Mouse (Mus musculus): ENCODE results near the gene Mef2a. TPM values are rescaled to one million over a fixed set of nuclear protein-coding genes. Genes with fewer than 3 reads are reported as not detected.

The Mef2a gene
- polyA plus RNA-seq (2015; fragmentation: Nextera tagmentation; extraction: Ambion mirVana) = 36.0 and 38.4 TPM in 2 replicates

DNA sequence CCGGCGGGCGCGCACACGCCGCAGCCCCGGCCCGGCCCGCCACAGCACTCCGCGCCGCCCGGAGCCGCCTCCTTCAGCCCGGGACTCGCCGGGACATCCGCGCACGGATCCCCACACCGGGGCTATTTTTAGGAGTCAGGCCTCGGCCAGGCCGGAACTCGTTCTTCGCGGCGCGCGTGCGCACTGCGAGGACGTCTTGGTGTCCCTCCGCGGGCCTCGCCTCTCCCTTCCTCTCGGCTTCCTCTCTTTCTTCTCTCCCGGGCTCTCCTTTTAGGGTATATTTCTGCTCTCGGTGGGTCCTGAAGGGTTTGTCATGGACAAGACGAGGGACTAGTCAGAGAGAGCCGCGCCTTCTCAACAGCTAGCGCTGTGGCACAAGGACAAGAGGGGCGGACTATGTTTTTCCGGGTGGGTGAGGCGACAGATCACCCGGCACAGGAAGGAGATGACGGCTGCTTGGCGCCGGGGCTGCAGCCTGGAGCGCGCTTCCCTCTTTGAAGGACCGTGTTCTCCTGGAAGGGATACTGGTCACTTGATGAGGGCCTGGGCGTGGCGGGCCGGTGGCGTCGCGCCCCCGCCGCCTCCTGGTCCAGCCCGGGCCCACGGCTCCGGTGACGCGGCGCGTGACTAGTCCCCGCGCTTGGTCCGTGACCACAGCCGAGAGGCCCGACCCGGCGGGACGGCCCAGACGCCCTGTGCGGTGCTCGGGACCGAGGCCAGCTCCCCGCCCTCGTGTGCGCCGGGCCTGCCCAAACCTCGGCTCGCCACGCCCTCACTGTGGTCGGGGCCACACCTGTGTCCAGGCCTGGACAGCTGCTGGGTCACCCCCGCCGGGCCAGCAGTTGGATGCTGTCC lies at the start of gene Mef2a:
Gene Mef2a (minus strand): TSS at position 130 of the 855 bp plus-strand sequence.
- Histone ChIP-seq H3K36me3 (no peaks in the 10 kb centered on the region), H3K9me3 (no peaks in the 10 kb centered on the region), H3K27ac (peak within 1 kb of the TSS; percentile 99), H3K27me3 (replicated peaks) (no peaks in the 10 kb centered on the region), H3K4me2 (peak within 1 kb of the TSS; percentile 93), H3K4me3 (replicated peaks) (peak within 1 kb of the TSS; percentile 91), H3K4me1 (peaks cover 7% of the 10 kb centered on the region; the same call in 1 of the 2 replicates), H3K9ac (peak within 1 kb of the TSS; percentile 97)
- peak; percentile 91 for ATAC-seq (ENCODE audit: insufficient read depth, low FRiP score, low read depth)
- WGBS = under 1% methylated on average over 85 of the region's 89 CpGs

GRCm38 (mm10) chr7:67421476-67422186 lies 49.0 kb upstream of the Mef2a start:
- 48% methylated on average over 12 of the region's 12 CpGs for WGBS

GRCm38 (mm10) chr7:67421088-67421475 lies 48.4 kb upstream of the Mef2a start:
- no peak overlapping the region for H3K4me3 ChIP-seq (replicated peaks)
- 41% methylated on average over 3 of the region's 3 CpGs for WGBS
- H3K4me2 ChIP-seq = no peak overlapping the region
- no peaks in the 10 kb centered on the region for H3K36me3 ChIP-seq
- 0 out of 2 replicates have a peak, but pooled peaks cover 6% of the 10 kb centered on the region for H3K4me1 ChIP-seq
- H3K27ac ChIP-seq = no peak overlapping the region; the same call in 1 of the 2 replicates
- no peak for ATAC-seq (ENCODE audit: insufficient read depth, low FRiP score, low read depth)
- no peaks in the 10 kb centered on the region for H3K9me3 ChIP-seq
- H3K9ac ChIP-seq = no peak overlapping the region
- no peaks in the 10 kb centered on the region for H3K27me3 ChIP-seq (replicated peaks)

More at GRCm38 (mm10) chr7:67421476-67422186, 49.0 kb upstream of the Mef2a start:
- no peaks in the 10 kb centered on the region for H3K9me3 ChIP-seq
- H3K9ac ChIP-seq = no peak overlapping the region
- no peaks in the 10 kb centered on the region for H3K36me3 ChIP-seq
- peak; percentile 53; the same call in 1 of the 2 replicates for ATAC-seq (ENCODE audit: insufficient read depth, low FRiP score, low read depth)
- H3K27ac ChIP-seq = no peak overlapping the region; the same call in 1 of the 2 replicates
- 0 out of 2 replicates have a peak, but pooled peaks cover 6% of the 10 kb centered on the region for H3K4me1 ChIP-seq
- no peaks in the 10 kb centered on the region for H3K27me3 ChIP-seq (replicated peaks)
- no peak overlapping the region for H3K4me3 ChIP-seq (replicated peaks)
- no peak overlapping the region for H3K4me2 ChIP-seq

DNA sequence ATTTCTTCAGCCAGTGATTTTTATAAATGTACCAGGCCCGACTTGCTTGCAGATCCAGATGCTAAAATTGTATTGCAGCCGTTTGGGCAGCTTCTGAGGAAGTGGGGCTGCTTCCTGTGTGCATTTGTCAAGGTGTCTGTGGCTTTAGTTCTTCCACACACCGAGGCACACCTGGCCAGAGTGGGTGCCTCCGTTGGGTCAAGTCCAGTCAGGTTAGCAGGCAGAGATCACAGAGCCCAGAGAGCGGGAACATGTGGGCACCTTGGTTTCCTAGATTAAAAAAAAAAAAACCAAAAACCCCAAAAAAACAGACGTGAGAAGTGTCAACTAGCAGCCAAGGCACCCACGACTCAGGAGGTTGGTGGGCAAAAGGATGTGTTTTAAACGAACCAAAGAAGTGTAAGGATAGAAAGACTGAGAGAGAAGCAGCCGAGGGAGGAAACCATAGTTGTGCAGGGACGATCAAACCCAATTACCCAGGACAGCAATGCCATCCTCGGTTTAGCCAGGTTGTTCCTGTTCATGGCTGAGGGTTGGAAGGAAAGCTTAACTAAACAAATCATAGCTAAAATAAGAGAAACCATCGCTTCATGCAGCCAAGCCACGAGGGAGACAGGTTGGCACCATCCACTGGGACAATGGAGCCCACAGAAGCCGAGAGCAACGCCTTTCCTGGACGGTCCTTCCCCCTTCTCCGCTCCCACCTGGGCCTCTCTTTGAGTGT lies 47.1 kb upstream of the Mef2a start:
- Histone ChIP-seq H3K4me2 (no peak overlapping the region), H3K4me1 (0 out of 2 replicates have a peak, but pooled peaks cover 6% of the 10 kb centered on the region), H3K9ac (no peak overlapping the region), H3K36me3 (no peaks in the 10 kb centered on the region), H3K4me3 (replicated peaks) (no peak overlapping the region), H3K9me3 (no peaks in the 10 kb centered on the region), H3K27ac (no peak overlapping the region), H3K27me3 (replicated peaks) (no peaks in the 10 kb centered on the region)
- WGBS = 69% methylated on average over 17 of the region's 17 CpGs
- no peak for ATAC-seq (ENCODE audit: insufficient read depth, low FRiP score, low read depth)

DNA sequence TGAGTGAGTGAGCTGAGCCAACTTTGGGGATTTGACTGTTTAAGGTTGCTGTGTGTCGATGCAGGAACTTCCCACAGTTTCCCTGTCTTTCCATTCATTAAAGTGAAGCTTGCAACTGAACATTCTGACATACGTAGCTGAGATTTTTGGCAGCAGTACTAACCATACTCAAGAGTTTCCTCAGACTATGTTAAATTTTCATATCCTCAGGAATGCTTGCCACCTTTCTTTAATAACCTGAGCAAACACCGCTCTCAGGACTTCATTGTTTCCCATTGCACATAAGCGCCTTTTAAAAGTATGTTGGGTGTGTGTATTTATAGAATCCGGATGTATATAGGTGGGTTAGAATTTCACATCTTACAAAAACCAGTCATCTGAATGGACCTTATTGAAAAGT lies 45.5 kb upstream of the Mef2a start:
- H3K4me2 ChIP-seq = no peak overlapping the region
- H3K36me3 ChIP-seq = no peaks in the 10 kb centered on the region
- 80% methylated on average over 5 of the region's 5 CpGs for WGBS
- H3K27me3 ChIP-seq (replicated peaks) = no peaks in the 10 kb centered on the region
- H3K9me3 ChIP-seq = no peaks in the 10 kb centered on the region
- ATAC-seq (ENCODE audit: insufficient read depth, low FRiP score, low read depth) = no peak
- H3K4me1 ChIP-seq = 0 out of 2 replicates have a peak, but pooled peaks cover 6% of the 10 kb centered on the region
- H3K27ac ChIP-seq = no peak overlapping the region
- H3K9ac ChIP-seq = no peak overlapping the region
- H3K4me3 ChIP-seq (replicated peaks) = no peak overlapping the region

DNA sequence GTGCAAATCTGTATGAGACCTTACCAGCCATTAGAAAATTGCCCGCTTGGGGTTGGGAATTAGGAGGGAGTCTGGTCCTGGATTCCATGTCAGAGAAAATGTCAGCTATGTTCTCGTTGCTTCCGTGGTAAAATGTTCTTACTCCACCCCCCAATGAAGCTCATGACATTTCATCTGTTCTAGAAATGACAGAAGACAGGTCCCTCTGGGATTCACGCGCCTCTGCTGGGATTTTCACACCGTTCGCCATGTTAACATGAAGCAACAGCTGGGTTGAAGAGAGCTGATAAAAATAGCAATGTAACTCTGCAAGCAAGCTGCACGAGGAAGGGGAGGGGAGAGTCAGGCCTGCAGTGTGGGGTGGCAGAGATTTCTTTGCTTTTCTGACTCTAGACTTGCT lies 42.1 kb upstream of the Mef2a start:
- H3K4me2 ChIP-seq = no peak overlapping the region
- H3K9ac ChIP-seq = no peak overlapping the region
- no peaks in the 10 kb centered on the region for H3K27me3 ChIP-seq (replicated peaks)
- no peak overlapping the region for H3K4me3 ChIP-seq (replicated peaks)
- H3K27ac ChIP-seq = no peak overlapping the region
- WGBS = 45% methylated on average over 8 of the region's 8 CpGs
- H3K4me1 ChIP-seq = no peaks in the 10 kb centered on the region
- no peaks in the 10 kb centered on the region for H3K9me3 ChIP-seq
- no peak for ATAC-seq (ENCODE audit: insufficient read depth, low FRiP score, low read depth)
- H3K36me3 ChIP-seq = no peaks in the 10 kb centered on the region

DNA sequence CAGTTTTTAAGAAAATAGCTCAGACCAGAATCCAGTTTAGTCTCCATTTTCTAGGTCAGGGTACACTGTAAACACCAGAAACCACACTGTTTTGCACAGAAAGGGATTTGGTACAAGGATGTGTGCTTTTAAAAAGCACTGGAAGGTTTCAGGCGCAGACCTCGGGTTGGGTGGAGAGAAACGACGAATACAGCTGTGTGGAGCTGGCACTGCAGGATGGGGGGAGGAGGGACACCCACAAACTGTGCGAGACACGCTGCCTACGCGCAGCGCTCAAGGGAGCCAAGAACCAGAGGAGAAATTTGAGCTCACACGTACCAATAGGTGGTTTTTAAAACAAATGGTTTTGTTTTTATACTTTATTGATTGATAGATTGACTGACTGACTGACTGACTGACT lies 40.0 kb upstream of the Mef2a start:
- no peak overlapping the region for H3K4me2 ChIP-seq
- H3K27ac ChIP-seq = no peak overlapping the region
- no peak for ATAC-seq (ENCODE audit: insufficient read depth, low FRiP score, low read depth)
- WGBS = 76% methylated on average over 10 of the region's 10 CpGs
- H3K27me3 ChIP-seq (replicated peaks) = no peaks in the 10 kb centered on the region
- no peaks in the 10 kb centered on the region for H3K4me1 ChIP-seq
- H3K9ac ChIP-seq = no peak overlapping the region
- no peaks in the 10 kb centered on the region for H3K9me3 ChIP-seq
- no peaks in the 10 kb centered on the region for H3K36me3 ChIP-seq
- no peak overlapping the region for H3K4me3 ChIP-seq (replicated peaks)

- ATAC-seq (ENCODE audit: insufficient read depth, low FRiP score, low read depth) = no peak
- Histone ChIP-seq H3K27me3 (replicated peaks) (no peaks in the 10 kb centered on the region), H3K4me2 (no peak overlapping the region), H3K27ac (no peak overlapping the region), H3K9me3 (no peaks in the 10 kb centered on the region), H3K36me3 (no peaks in the 10 kb centered on the region), H3K9ac (no peak overlapping the region), H3K4me1 (no peaks in the 10 kb centered on the region), H3K4me3 (replicated peaks) (no peak overlapping the region)
- 77% methylated on average over 2 of the region's 2 CpGs for WGBS
These were observed 34.4 kb upstream of the Mef2a start for GRCm38 (mm10) chr7:67407019-67407418.

GRCm38 (mm10) chr7:67404176-67404575 lies 31.5 kb upstream of the Mef2a start:
- Histone ChIP-seq H3K36me3 (no peaks in the 10 kb centered on the region), H3K9me3 (no peaks in the 10 kb centered on the region), H3K4me2 (no peak overlapping the region), H3K27ac (no peak overlapping the region), H3K4me3 (replicated peaks) (no peak overlapping the region), H3K27me3 (replicated peaks) (no peaks in the 10 kb centered on the region), H3K9ac (no peak overlapping the region), H3K4me1 (no peaks in the 10 kb centered on the region)
- ATAC-seq (ENCODE audit: insufficient read depth, low FRiP score, low read depth) = no peak
- WGBS = 82% methylated on average over 2 of the region's 2 CpGs

DNA sequence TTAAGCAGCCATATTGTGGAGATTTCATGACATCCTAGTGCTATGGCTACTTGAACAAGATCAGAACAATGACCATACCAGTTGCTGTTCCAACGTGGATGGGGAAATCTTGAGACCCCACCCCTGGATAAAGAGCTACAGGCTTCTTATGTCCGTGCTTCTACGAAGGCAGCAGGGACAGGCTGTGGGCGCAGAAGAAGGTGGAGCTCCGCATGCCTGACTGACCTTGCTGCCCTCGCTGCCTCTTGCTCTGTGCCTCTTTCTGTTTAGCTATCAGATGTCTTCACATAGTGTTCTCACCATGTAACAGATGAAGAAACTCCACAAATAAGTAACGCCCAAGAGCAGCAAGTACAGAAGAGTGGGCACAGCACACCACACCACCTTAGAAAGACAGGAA lies 29.7 kb upstream of the Mef2a start:
- Histone ChIP-seq H3K9me3 (no peaks in the 10 kb centered on the region), H3K27me3 (replicated peaks) (no peaks in the 10 kb centered on the region), H3K4me3 (replicated peaks) (no peak overlapping the region), H3K27ac (no peak overlapping the region), H3K36me3 (no peaks in the 10 kb centered on the region), H3K4me1 (no peaks in the 10 kb centered on the region), H3K9ac (no peak overlapping the region), H3K4me2 (no peak overlapping the region)
- ATAC-seq (ENCODE audit: insufficient read depth, low FRiP score, low read depth) = no peak
- WGBS = 76% methylated on average over 7 of the region's 7 CpGs

- Histone ChIP-seq H3K36me3 (no peaks in the 10 kb centered on the region), H3K27me3 (replicated peaks) (no peaks in the 10 kb centered on the region), H3K4me3 (replicated peaks) (no peak overlapping the region), H3K9ac (no peak overlapping the region), H3K4me2 (no peak overlapping the region), H3K4me1 (no peaks in the 10 kb centered on the region), H3K9me3 (no peaks in the 10 kb centered on the region), H3K27ac (no peak overlapping the region)
- WGBS = 59% methylated on average over 5 of the region's 5 CpGs
- ATAC-seq (ENCODE audit: insufficient read depth, low FRiP score, low read depth) = no peak
These were observed 28.7 kb upstream of the Mef2a start for GRCm38 (mm10) chr7:67401379-67401778.

Data from stomach, embryonic 15.5 days (tissue).